Mouse (Mus musculus) forebrain, embryonic 14.5 days (tissue): Measurements from ENCODE around the gene Pak7. TPM values are rescaled to one million over a fixed set of nuclear protein-coding genes. Genes with fewer than 3 reads are reported as not detected.

ENCODE experiments used
- ATAC-seq: fragments of 200-750 bp; cut with Nextera tagmentation; 2 replicates; pipeline ENCODE4 v1.8.0; 2017; ENCODE audit warnings: mild to moderate bottlenecking, moderate library complexity
- DNase-seq: peaks from one replicate; pipeline ENCODE4 v3.0.0-alpha.2; 2015; ENCODE audit warnings: low spot score
- H3K27ac ChIP-seq: fragments of 300-500 bp; sonication (generic); 2 replicates; pipeline ENCODE4 v1.5.1; 2014; ENCODE audit warnings: low read depth, mild to moderate bottlenecking, control low read depth, low read length, moderate library complexity
- H3K27me3 ChIP-seq: fragments of 300-500 bp; sonication (generic); replicated peaks from 2 replicates; pipeline ENCODE4 v1.6.1; 2014; ENCODE audit warnings: low read length, control low read depth, mixed read lengths; ENCODE audit not compliant: control insufficient read depth, insufficient read depth
- H3K36me3 ChIP-seq: fragments of 300-500 bp; sonication (generic); 2 replicates; pipeline ENCODE4 v1.6.1; 2014; ENCODE audit warnings: low read length, control low read depth; ENCODE audit not compliant: control insufficient read depth, insufficient read depth
- H3K4me1 ChIP-seq: fragments of 300-500 bp; sonication (generic); 2 replicates; pipeline ENCODE4 v1.6.1; 2014; ENCODE audit warnings: antibody characterized with exemption, low read length, control low read depth; ENCODE audit not compliant: control insufficient read depth, insufficient read depth
- H3K4me2 ChIP-seq: fragments of 300-500 bp; sonication (generic); 2 replicates; pipeline ENCODE4 v1.6.1; 2014; ENCODE audit warnings: mild to moderate bottlenecking, control low read depth, low read length
- H3K4me3 ChIP-seq: fragments of 300-500 bp; sonication (generic); 2 replicates; pipeline ENCODE4 v1.5.1; 2014; ENCODE audit warnings: low read depth, low read length, control low read depth
- H3K9ac ChIP-seq: fragments of 300-500 bp; sonication (generic); 2 replicates; pipeline ENCODE4 v1.6.1; 2014; ENCODE audit warnings: mild to moderate bottlenecking, low read length, control low read depth, moderate library complexity
- H3K9me3 ChIP-seq: fragments of 300-500 bp; sonication (generic); replicated peaks from 2 replicates; pipeline ENCODE4 v1.6.1; 2016; ENCODE audit warnings: low read length, control low read depth, mixed read lengths; ENCODE audit not compliant: control insufficient read depth
- WGBS: fragments of 180-500 bp; shearing (Covaris S2); extraction: QIAGEN DNeasy Blood & Tissue Kit; methylation state at CpG from one replicate; pipeline ENCODE4 v1.1.7; 2014; 5-methylcytosine and 5-hydroxymethylcytosine counted together
- polyA plus RNA-seq: library from polyadenylated mRNA; unstranded; fragments of >200 nt; fragmentation: Nextera tagmentation; extraction: Ambion mirVana; gene quantifications from 2 replicates; pipeline ENCODE4 v1.2.1, GENCODE M21; 2014

Gene Pak7
- polyA plus RNA-seq, 1 experiment from 2014 or later = 29.7 TPM

- Histone ChIP-seq H3K27ac (no peak overlapping the region), H3K4me1 (no peaks in the 10 kb centered on the region), H3K27me3 (no peaks in the 10 kb centered on the region), H3K4me3 (no peak overlapping the region), H3K9me3 (no peaks in the 10 kb centered on the region), H3K4me2 (no peak overlapping the region), H3K36me3 (no peaks in the 10 kb centered on the region), H3K9ac (no peak overlapping the region)
- ATAC-seq (no peak), DNase-seq (no peak)
- 76% methylated on average over 2 of the region's 2 CpGs for WGBS
Measured at GRCm38 (mm10) chr2:136140807-136141206, 247.0 kb downstream of the Pak7 start.

GRCm38 (mm10) chr2:136139159-136140069 lies 248.4 kb downstream of the Pak7 start:
- Histone ChIP-seq H3K9ac (no peak overlapping the region), H3K27me3 (no peaks in the 10 kb centered on the region), H3K36me3 (no peaks in the 10 kb centered on the region), H3K4me1 (no peaks in the 10 kb centered on the region), H3K27ac (no peak overlapping the region), H3K4me3 (no peak overlapping the region), H3K4me2 (no peak overlapping the region), H3K9me3 (no peaks in the 10 kb centered on the region)
- ATAC-seq = peak; percentile 52; the same call in 1 of the 2 replicates
- DNase-seq = peak; percentile 72
- 63% methylated on average over 4 of the region's 4 CpGs for WGBS

- no peak for DNase-seq
- H3K9me3 ChIP-seq = no peaks in the 10 kb centered on the region
- H3K27ac ChIP-seq = no peak overlapping the region
- H3K4me3 ChIP-seq = no peak overlapping the region
- no peaks in the 10 kb centered on the region for H3K4me1 ChIP-seq
- no peaks in the 10 kb centered on the region for H3K27me3 ChIP-seq
- H3K36me3 ChIP-seq = no peaks in the 10 kb centered on the region
- H3K9ac ChIP-seq = no peak overlapping the region
- no peak for ATAC-seq
- H3K4me2 ChIP-seq = no peak overlapping the region
Measured at GRCm38 (mm10) chr2:136138451-136138850, 249.3 kb downstream of the Pak7 start.

GRCm38 (mm10) chr2:136121867-136122266 lies 265.9 kb downstream of the Pak7 start:
- Histone ChIP-seq H3K4me3 (no peak overlapping the region), H3K36me3 (no peaks in the 10 kb centered on the region)
- ATAC-seq = peak; percentile 77; the same call in 1 of the 2 replicates

GRCm38 (mm10) chr2:136118006-136118405 lies 269.8 kb downstream of the Pak7 start:
- WGBS = 93% methylated on average over 2 of the region's 2 CpGs
- H3K4me3 ChIP-seq = no peak overlapping the region
- no peak for DNase-seq
- H3K27me3 ChIP-seq = no peaks in the 10 kb centered on the region
- H3K4me2 ChIP-seq = no peak overlapping the region
- H3K9ac ChIP-seq = no peak overlapping the region
- no peak overlapping the region for H3K27ac ChIP-seq
- no peak for ATAC-seq
- no peaks in the 10 kb centered on the region for H3K9me3 ChIP-seq
- no peaks in the 10 kb centered on the region for H3K36me3 ChIP-seq
- no peaks in the 10 kb centered on the region for H3K4me1 ChIP-seq

More at GRCm38 (mm10) chr2:136121867-136122266, 265.9 kb downstream of the Pak7 start:
- Histone ChIP-seq H3K4me2 (no peak overlapping the region), H3K27me3 (no peaks in the 10 kb centered on the region), H3K9me3 (no peaks in the 10 kb centered on the region), H3K27ac (no peak overlapping the region), H3K4me1 (no peaks in the 10 kb centered on the region), H3K9ac (no peak overlapping the region)
- peak; percentile 49 for DNase-seq
- 35% methylated on average over 6 of the region's 6 CpGs for WGBS

GRCm38 (mm10) chr2:136113374-136113773 lies 274.4 kb downstream of the Pak7 start:
- DNase-seq = no peak
- 64% methylated on average over 6 of the region's 6 CpGs for WGBS
- no peak for ATAC-seq

GRCm38 (mm10) chr2:136109038-136109363 lies 278.8 kb downstream of the Pak7 start:
- peaks cover 19% of the 10 kb centered on the region for H3K4me1 ChIP-seq
- no peak overlapping the region for H3K9ac ChIP-seq
- ATAC-seq = peak; percentile 10
- no peaks in the 10 kb centered on the region for H3K27me3 ChIP-seq
- H3K27ac ChIP-seq = peak overlapping the region; percentile 89
- no peaks in the 10 kb centered on the region for H3K9me3 ChIP-seq
- H3K36me3 ChIP-seq = no peaks in the 10 kb centered on the region
- H3K4me2 ChIP-seq = no peak overlapping the region; the same call in 1 of the 2 replicates
- H3K4me3 ChIP-seq = no peak overlapping the region
- 0% methylated on average over 2 of the region's 2 CpGs for WGBS
- no peak for DNase-seq

More at GRCm38 (mm10) chr2:136113374-136113773, 274.4 kb downstream of the Pak7 start:
- no peak overlapping the region for H3K9ac ChIP-seq
- peaks cover 9% of the 10 kb centered on the region for H3K4me1 ChIP-seq
- H3K4me3 ChIP-seq = no peak overlapping the region
- no peak overlapping the region for H3K27ac ChIP-seq
- H3K36me3 ChIP-seq = no peaks in the 10 kb centered on the region
- H3K4me2 ChIP-seq = no peak overlapping the region
- H3K27me3 ChIP-seq = no peaks in the 10 kb centered on the region
- H3K9me3 ChIP-seq = no peaks in the 10 kb centered on the region

- Histone ChIP-seq H3K9ac (peak overlapping the region; percentile 10; the same call in 1 of the 2 replicates), H3K9me3 (no peaks in the 10 kb centered on the region), H3K27me3 (no peaks in the 10 kb centered on the region)
Measured at GRCm38 (mm10) chr2:136108124-136109037, 279.4 kb downstream of the Pak7 start.

More at GRCm38 (mm10) chr2:136108124-136109037, 279.4 kb downstream of the Pak7 start:
- peak; percentile 87 for ATAC-seq
- H3K36me3 ChIP-seq = no peaks in the 10 kb centered on the region
- H3K4me2 ChIP-seq = peak overlapping the region; percentile 18
- peaks cover 19% of the 10 kb centered on the region for H3K4me1 ChIP-seq
- peak; percentile 79 for DNase-seq
- H3K27ac ChIP-seq = peak overlapping the region; percentile 89
- WGBS = 8% methylated on average over 6 of the region's 6 CpGs
- H3K4me3 ChIP-seq = no peak overlapping the region
